Mouse (Mus musculus): ENCODE measurements around the gene Meis1.

DNA sequence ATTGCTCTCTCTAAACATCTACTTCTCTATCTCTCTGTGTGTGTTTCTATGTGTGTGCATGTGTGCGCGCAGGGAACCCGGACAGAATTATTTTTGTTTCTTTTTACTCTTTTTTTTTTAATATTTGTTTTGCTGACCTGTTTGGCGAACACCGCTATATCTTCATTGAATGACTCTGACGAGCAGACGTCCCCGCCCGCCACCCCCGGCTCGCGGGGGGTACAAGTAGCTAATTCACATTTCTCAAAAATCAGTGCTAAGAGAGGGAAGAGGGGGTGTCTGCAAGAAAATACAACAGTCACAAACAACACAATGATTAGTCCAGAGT, 4.7 kb downstream of the Meis1 start:
- TF ChIP-seq CTCF (IDR thresholded peaks at IDR 0.05; ENCODE audit: insufficient read depth, low read length) (no peak), POLR2A (IDR thresholded peaks at IDR 0.05; ENCODE audit: borderline replicate concordance, extremely low read depth, low read depth, low read length) (no peak)

All from lung, adult 2 months (tissue).